Mouse (Mus musculus): Measurements from ENCODE around the gene Pitpnm1.

The Pitpnm1 gene

DNA sequence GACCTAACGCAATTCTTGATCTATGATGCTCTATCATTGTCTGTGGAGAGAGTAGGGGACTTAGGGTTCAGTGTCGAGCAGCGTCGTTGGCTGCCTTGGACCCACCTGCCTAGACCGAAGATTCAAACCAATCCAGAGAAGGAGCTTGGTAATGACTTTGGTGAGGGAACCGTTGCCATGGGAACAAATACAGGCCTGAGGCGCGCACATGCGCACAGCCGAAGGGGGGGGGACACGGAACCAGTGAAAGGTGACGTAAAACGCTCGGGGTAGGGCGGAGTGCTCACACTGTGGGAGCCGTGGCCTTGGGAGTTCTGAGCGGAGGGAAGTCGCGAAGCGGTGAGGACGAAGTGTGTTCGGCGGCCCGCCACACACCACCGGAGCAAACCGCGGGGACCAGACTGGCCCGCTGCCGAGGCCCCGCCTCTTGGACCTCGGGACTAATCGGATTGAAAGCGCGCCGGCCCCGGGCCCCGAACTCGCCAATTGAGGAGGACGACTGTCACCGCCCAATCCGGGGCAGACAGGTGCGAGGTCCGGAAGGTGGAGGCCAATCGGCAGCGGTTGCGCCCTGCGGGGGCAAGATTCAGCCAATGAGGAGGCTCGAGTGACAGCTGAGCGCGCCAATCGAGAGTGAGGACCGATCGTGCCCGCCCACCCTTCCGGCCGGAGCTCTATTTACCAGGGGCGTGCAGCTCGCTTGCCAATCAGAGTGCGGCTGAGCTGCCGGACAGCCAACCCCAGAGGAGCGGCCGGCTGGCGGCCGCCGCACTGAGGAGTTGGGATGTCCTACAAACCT is 3.0 kb upstream of the Pitpnm1 start, which contains the start of gene Cdk2ap2:
TSS of gene Cdk2ap2 (plus strand) at position 541 of the 799 bp plus-strand sequence.
- peak; percentile 100 for DNase-seq

DNA sequence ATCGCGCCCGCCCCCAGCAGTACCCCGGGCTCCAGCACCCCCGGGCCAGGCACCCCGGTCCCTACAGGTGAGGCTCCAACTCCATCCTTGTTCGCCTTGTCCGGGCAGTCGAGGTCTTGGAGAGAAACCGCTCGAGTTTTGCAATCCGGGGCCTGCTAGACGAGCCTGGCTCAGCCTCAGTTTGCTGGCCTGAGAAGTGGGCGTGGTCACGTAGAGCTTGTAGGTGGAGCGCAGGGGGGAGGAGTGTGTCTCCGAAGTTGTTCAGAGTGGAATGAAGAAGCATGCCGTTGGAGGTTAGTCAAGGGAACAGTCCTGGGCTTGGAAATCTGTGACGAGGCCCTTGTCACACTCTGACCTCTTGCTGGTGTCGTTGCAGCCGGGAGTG is 2.4 kb upstream of the Pitpnm1 start:
- DNase-seq, result no peak

DNA sequence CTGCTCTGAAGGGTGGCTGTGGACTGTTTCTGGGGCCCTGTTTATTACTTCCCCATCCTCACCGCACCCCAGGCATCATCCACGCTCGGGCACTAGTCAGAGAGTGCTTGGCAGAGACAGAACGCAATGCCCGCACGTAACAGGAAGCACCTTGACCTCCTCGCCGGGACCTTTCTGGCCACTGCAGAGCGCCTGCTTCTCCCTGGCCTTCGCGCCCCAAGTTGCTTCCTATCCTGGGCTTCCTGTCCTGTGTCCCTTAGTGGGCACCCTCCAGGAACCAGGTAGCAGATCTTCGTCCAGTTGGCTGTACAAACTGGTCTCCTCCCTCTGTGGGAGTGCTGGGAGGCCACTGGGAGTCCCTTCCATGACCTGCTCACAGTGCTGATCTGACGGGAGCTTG is 1.4 kb upstream of the Pitpnm1 start:
- no peak for DNase-seq

DNA sequence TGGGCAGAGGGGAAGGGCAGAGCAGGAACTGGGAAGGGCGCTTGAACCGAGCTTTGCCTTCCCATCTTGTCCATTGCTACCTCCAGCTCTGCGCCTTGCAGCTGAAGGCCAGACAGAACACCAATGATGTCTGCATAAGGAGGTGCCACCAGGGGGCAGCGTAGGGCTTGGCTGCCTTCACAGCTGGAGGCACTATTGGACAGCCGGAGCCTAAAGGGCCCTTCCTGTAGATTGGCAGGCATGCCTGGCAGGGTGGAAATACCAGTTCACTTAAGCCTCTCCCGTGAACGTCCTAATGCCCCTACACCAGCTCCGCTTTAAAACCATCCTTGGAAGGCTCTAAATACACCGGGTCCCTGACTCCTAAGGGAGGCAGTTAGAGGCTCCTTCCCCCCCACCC is 742 bp upstream of the Pitpnm1 start:
- DNase-seq, result peak; percentile 83

DNA sequence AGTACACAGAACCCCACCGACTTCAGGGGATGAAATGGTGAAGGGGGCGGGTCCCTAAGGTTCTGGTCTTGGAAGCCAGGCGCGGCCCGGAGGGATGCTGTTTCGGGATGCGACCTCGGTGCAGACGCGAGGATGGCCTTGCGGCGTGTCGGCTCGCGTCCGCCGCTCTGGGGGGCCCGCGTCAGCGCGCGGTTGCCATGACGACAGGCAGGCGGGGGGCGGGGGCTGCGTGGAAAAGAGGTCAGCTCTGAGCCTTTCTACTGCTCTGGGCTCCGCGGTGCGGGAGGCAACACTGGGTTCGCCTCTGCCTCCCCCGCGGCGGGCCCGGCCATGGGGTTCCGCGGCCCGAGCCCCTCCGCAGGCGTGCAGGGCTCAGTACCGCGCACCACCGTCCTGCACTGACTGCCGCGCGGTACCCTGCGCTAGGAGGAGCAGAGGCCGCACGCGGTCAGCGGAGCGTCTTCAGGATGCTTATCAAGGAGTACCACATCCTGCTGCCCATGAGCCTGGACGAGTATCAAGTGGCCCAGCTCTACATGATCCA is 992 bp downstream of the Pitpnm1 start:
- DNase-seq, result peak; percentile 84

DNA sequence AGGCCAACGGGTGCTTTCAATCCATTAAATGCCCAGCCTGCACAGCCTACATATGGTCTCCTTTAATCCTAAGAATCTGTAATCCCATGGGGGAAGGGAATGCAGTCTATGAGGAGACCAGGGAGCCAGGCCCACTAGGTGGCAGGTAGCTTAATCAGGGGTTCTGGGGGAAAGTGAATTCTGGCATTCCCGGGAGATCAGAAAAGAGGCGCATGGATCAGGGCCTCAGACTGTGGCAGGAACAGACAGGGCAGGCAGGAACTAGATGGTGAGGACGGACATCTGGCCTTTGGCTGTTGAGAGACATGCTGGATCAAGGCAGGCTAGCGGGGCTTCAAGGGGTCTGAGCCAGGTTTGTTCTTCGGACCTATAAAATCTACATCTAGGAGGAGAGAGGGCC is 1.7 kb downstream of the Pitpnm1 start:
- DNase-seq, result no peak

DNA sequence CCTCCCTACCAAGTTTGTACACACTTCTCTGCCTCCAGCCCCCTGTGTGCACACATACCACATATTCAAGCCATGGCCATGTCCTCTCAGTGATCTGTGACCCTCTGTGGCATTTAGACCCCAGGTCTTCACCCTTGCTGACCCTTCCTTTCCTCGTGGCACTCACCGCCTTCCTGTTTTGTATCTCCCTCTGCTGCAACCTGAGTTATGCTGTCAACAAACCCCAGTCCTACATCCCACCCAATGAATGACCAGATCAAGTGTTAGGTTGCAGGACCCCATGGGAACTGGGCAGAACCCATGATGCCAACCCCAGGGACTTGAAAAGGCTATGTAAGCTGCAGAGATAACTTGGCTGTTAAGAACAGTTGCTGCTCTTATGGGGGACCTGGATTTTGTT is 2.3 kb downstream of the Pitpnm1 start:
- no peak for DNase-seq

DNA sequence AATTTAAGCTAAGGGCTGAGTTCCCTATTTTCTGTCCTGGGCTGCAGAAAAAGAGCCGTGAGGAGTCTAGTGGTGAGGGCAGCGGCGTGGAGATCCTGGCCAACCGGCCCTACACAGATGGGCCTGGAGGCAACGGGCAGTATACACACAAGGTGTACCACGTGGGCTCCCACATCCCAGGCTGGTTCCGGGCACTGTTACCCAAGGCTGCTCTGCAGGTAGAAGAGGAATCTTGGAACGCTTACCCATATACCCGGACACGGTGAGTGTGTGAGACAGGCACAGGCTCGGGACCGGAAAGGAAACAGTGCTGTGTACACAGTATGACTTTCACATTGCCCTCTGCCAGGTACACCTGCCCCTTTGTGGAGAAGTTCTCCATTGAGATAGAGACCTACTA is 2.8 kb downstream of the Pitpnm1 start:
- no peak for DNase-seq

DNA sequence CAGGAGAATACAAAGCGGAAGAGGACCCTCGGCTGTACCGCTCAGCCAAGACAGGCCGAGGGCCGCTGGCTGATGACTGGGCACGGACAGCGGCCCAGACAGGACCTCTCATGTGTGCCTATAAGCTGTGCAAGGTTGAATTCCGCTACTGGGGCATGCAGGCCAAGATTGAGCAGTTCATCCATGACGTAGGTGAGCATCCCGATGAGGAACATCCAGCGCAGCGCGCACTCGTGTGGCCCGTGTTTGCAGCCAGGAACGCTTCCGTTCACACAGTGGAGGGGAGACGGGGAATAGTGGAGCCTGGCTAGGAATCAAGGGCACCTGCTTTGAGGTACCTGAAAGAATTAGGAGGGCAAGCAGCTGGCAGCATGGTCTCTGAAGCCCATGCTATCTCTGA is 3.5 kb downstream of the Pitpnm1 start:
- no peak for DNase-seq

DNA sequence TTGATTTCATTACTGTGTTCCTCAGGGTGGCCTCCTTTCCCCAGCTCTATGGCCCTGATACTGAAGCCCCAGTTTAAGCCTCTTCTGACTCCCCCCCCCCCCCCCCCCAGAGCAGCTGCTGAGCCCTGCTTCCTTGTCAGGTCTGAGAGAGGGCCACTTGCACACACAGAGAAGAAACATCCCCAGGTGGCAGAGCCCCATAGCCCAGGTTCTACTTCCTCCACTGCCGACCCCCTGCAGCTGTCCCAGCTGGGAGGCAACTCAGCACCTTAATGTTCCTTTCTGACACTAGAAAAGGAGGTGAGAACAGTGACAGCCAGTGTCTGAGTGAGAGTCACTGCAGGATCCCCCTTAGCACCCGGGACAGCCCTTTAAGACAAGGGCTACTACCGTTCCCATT is 4.0 kb downstream of the Pitpnm1 start:
- DNase-seq, result no peak

DNA sequence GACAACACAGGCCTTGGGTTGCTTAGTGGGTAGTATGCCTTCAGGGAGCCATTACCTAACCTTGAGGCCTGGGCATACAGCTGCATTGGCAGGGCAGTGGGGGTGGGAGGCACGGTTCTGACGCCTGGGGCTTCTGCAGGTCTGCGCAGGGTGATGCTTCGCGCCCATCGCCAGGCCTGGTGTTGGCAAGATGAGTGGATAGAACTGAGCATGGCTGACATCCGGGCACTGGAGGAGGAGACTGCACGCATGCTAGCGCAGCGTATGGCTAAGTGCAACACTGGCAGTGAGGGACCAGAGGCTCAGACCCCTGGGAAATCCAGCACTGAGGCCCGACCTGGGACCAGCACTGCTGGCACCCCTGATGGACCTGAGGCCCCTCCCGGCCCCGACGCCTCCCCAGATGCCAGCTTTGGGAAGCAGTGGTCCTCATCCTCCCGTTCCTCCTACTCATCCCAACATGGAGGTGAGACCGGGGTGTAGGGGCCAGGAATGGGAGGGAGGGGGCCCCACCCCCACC is 4.9 kb downstream of the Pitpnm1 start:
- no peak for DNase-seq

DNA sequence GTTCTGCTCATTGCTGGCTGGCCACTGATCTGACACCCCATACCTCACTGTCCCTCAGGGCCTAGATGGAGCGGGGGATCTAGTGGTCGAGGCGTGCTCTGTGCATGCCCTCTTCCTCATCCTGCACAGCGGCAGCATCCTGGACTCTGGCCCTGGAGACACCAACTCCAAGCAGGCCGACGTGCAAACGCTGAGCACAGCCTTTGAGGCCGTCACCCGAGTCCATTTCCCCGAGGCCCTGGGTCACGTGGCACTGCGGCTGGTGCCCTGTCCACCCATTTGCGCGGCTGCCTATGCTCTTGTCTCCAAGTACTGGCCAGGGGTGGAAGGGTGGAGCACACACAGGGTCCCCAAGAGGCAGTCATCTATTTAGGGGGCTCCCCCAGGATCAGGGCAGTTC is 6.9 kb downstream of the Pitpnm1 start:
- no peak for DNase-seq

DNA sequence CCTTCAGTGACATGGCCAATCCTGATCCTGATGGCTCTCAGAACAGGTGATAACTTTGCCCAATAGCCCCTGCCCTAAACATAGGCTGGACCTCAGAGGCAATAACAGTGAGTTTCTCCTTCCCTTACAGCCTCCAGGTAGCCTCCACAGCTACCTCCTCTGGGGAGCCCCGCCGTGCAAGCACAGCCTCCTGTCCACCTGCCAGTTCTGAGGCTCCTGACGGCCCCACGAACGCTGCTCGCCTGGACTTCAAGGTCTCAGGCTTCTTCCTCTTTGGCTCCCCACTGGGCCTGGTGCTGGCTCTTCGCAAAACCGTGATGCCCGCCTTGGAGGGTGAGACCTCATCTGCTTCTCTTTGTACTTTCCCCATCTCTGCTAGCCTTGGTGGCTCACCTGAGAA is 8.7 kb downstream of the Pitpnm1 start:
- no peak for DNase-seq

DNA sequence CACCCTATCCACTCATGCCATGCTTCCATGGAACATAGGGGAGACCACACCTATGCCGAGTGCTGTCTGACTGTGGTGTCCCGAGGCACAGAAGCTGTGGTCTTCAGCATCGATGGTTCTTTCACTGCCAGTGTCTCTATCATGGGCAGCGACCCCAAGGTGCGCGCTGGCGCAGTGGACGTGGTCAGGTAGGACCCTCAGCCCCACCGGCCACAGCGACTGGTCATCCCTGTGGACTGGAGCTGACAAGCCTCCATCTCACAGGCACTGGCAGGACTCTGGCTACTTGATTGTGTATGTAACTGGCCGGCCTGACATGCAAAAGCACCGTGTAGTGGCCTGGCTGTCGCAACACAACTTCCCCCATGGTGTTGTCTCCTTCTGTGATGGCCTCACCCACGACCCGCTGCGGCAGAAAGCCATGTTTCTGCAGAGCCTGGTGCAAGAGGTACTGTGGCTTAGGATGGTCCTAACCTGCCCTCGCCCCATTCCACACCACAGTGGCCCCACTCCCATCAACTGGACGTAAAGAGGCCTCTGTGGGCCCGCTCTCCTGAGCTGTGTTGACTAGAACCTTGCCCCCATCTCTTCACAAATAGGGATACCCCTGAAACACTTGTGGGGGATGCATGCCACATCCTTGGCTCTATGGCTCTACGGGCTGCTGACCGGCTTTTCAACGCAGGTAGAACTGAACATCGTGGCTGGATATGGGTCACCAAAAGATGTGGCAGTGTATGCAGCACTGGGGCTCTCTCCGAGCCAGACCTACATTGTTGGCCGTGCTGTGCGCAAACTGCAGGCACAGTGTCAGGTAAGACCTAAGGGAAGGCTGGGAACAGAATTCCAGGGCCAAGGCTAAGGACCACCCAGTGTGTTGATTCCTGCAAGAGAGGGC is 12.5 kb downstream of the Pitpnm1 start:
- DNase-seq, result no peak

DNA sequence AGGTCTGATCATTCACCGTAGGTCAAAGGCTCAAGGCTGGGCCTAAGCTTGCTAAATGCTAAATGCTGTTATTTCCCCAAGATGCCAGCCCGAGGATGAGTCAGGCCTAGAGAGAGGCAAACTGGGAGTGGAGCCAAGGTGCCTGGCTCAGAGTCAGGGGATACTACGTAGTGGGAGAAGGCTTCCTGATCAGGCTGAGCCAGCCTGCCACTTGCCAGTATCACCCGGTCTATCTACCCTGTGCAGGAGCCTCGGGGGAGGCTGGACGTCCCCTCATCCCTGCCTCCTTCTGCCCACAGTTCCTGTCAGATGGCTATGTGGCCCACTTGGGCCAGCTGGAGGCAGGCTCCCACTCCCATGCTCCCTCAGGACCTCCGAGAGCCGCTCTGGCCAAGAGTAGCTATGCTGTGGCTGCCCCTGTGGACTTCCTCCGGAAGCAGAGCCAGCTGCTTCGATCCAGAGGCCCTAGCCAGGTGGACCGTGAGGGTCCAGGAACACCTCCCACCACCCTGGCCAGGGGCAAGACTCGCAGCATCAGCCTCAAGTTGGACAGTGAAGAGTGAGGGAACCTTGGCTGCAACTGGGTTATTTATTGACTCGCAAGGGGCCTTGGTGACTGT is 13.5 kb downstream of the Pitpnm1 start:
- DNase-seq, result peak; percentile 78

DNA sequence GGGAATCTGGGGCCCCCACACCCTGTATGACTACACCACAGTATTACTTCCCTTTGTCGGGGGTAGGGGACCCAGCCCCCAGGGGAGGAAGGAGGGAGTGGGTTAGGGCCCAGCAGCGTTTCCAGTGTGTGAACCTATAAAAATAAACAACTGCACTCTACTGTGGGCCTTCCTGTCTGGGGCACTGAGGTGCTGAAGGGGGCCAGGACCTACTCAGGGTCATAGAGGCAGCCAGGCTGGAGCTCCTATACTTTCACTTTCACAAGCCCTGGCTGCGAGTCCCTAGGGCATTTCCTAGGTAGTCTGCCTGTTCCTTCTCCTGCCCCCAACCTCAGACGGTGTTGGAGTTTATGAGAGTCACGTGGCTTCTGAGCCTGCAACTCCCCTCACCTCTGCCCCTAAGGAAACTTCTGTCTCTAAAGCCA is 14.0 kb downstream of the Pitpnm1 start:
- DNase-seq, result no peak

DNA sequence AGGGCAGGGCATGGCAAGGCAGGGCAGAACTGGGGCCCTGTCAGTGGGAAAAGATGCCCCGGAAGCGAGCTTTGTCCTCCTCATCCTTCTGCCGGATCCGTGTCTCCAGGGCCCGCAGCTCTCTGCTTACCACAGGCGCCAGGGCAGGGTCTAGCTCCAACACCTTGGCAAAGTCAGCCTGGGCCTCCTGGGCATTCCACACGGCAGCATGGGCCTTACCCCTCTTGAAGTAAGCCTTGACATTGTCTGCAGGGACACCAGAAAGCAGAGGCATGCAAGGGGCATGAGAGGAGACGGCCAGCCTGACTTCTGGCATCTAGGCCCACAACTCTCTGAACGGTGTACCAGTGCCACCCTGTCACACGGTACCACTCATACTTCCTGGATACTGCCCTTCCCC is 14.8 kb downstream of the Pitpnm1 start:
- no peak for DNase-seq

DNA sequence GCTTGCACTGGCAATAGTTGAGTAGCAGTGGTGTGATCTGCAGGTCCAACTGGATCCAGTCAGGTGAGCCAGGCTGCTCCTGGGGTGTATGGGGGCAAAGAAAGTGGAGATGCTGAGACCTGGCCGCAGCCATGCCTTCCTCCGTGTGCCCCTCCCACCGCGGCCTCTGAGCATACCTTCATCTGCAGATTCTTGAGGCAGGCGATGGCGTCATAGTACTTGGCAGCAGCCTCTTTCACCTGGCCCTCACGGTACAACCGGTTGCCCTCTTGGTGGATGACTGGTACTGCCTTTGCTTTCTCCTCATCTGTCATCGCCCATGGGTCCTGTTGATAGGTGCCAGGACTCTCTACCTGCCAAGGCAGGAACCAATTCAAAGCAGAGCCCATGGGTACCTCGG is 15.3 kb downstream of the Pitpnm1 start:
- DNase-seq, result no peak

DNA sequence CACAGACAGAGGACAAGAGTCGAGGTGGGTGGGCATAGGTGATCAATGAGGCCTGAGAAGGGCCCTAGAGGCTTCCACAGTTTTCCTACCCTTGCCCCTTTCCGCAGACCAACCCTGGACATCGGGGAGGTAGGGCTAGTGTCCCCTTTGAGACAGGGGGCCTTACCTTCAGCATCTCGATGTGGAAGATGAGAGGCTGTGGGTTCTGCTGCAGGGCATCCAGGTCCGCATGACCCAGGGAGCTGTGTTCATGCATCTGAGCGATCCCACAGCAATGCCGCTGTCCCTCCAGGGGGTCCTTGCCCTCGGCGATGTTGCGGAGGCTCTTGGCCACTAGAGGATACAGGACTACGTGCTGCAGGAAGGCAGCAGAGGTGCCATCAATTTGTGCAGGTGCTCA is 16.0 kb downstream of the Pitpnm1 start:
- no peak for DNase-seq

DNA sequence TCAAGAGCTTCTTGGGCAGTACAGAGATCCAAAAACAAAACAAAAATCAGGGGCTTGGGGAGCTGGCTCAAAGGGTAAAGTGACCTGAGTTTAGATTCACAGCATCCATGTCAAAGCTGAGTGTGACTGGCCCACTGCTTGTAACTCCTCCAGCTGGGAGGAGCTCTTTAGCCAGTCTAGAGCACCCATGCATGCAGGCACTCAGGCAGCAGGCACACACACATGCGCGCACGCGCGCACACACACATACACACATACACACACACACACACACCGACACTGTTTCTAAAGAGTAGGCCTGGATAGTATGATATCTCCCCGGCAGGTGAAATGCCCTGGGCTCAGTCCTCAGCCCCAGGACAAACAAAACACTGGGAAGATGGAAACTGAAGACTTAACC is 17.2 kb downstream of the Pitpnm1 start:
- no peak for DNase-seq

DNA sequence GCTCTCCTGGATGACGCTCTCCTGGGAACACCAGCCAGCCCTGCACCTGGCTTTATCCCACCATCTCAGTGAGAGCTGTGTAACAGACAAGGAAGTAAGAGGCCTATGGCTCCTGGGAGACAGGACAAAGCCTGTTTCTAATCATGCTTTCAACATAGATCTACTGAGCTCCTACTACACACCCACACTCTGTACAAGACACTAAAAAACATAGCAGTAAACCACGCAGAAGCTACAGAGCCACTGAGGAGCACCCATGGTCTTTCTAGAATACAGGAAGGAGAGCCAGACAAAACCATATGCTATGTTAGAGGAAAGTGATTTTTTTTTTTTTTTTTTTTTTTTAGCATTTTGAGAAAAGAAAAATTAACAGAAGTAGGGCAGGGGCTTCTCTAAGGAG is 18.6 kb downstream of the Pitpnm1 start:
- DNase-seq, result no peak

DNA sequence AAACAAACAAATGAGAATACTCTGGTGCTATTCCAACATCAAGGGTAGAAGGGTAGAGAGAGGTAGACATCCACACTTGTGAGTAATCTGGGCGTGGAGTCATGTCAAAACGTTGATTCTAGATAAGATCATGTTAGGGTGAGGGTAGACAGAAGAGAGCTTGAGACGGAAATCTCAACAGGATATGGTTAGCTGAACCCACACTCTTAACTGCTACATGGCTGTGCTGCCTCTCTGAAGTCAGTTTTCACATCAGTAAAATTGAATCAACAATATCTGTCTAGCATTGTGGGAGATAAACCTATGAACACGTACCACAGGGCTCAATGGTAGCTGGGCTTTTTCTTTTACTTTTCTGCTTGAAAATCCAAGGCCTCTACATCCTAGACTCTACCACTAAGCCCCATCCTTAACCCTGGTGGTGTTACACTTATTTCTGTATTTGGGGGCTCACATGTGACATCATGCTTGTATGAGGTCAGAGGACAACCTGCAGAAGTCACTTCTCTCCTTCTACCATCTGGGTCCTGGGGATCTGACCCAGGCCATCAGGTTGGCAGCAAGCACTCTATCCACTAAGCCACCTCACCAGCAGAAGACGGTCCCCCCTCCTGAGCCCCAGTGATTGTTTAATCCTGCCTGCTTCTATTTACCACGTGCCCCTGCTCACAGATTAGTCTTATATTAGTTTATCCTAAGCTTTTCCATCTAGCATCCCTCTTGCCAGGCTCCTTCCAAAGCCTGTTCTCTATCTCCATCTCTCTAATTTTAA is 20.1 kb downstream of the Pitpnm1 start:
- no peak for DNase-seq

Measured in right cerebral cortex, postnatal 25 days (tissue).